Mouse (Mus musculus) midbrain, embryonic 15.5 days (tissue): ENCODE measurements at regions not wholly inside any gene's neighbourhood (a gene's known extent, or its start where the extent isn't known, plus 50 kb on each side); places are given as distances from the start of the nearest gene placed in this dataset.
"Not testable (repeated sequence)": the region's sequence is repeated elsewhere in the genome, so short reads cannot be mapped to it uniquely, and the experiment has no call there.

ENCODE experiments used
- ATAC-seq: fragments of 200-750 bp; cut with Nextera tagmentation; replicated peaks from 2 replicates; pipeline ENCODE4 v1.8.0; 2017; ENCODE audit warnings: moderate TSS enrichment
- H3K27ac ChIP-seq: fragments of 300-500 bp; sonication (generic); 2 replicates; pipeline ENCODE4 v1.5.1; 2015; ENCODE audit warnings: mild to moderate bottlenecking, inconsistent platforms
- H3K27me3 ChIP-seq: fragments of 300-500 bp; sonication (generic); replicated peaks from 2 replicates; pipeline ENCODE4 v1.6.1; 2015; ENCODE audit warnings: inconsistent platforms
- H3K36me3 ChIP-seq: fragments of 300-500 bp; sonication (generic); replicated peaks from 2 replicates; pipeline ENCODE4 v1.6.1; 2015; ENCODE audit warnings: inconsistent platforms
- H3K4me1 ChIP-seq: fragments of 300-500 bp; sonication (generic); 2 replicates; pipeline ENCODE4 v1.6.1; 2015; ENCODE audit warnings: inconsistent platforms
- H3K4me2 ChIP-seq: fragments of 300-500 bp; sonication (generic); 2 replicates; pipeline ENCODE4 v1.6.1; 2015; ENCODE audit warnings: inconsistent platforms, mild to moderate bottlenecking, moderate library complexity
- H3K4me3 ChIP-seq: fragments of 300-500 bp; sonication (generic); 2 replicates; pipeline ENCODE4 v1.5.1; 2015; ENCODE audit warnings: mild to moderate bottlenecking, inconsistent platforms
- H3K9ac ChIP-seq: fragments of 300-500 bp; sonication (generic); 2 replicates; pipeline ENCODE4 v1.6.1; 2015; ENCODE audit warnings: mild to moderate bottlenecking, inconsistent platforms
- H3K9me3 ChIP-seq: fragments of 300-500 bp; sonication (generic); 2 replicates; pipeline ENCODE4 v1.6.1; 2016; ENCODE audit warnings: inconsistent platforms
- WGBS: fragments of 180-500 bp; shearing (Covaris S2); methylation state at CpG from one replicate; pipeline ENCODE4 v1.1.7; 2015; ENCODE audit warnings: mixed read lengths; 5-methylcytosine and 5-hydroxymethylcytosine counted together

DNA sequence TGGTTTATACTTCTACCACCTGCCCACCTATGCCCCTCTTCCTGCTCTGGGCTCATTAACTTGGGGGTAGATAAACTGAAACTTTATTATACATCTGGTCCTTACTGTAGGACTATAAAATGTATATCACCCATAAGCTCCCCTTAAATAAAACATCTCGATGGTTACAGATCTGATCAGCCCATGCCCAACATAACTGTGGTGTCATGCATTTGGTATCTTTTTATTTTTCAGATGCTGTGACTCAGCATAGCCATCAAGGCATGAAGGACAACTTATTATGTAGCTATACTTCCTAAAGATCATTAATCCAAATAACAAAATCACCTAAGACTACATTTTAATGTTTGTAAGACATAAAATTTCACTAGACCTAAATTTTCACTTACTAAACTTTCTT is 761.0 kb downstream of the Cdh11 start:
- no peaks in the 10 kb centered on the region for H3K9me3 ChIP-seq
- WGBS = 86% methylated on average over 1 of the region's 1 CpGs
- no peak overlapping the region for H3K4me2 ChIP-seq
- no peak overlapping the region for H3K27ac ChIP-seq
- ATAC-seq = no peak
- no peaks in the 10 kb centered on the region for H3K36me3 ChIP-seq
- H3K9ac ChIP-seq = no peak overlapping the region
- H3K4me1 ChIP-seq = no peaks in the 10 kb centered on the region
- H3K4me3 ChIP-seq = no peak overlapping the region
- H3K27me3 ChIP-seq = no peaks in the 10 kb centered on the region

DNA sequence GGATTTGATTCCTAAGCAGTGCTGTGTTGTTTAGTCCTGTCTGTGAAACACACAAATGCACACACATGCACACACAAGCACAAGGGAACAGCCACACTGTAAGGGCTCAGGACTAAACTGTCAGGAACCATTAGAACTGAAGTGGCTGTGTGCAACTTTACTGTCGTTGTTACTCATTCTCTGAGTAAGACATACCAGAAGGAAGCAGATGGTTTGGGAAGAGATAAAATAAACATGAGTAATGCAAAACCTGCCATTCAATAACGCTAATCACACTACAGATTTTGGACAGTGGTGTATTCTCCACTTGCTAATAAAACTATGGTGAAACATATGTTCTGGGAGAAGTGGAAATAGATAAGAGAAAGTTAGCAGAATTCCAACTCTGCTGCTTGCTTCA is 767.7 kb downstream of the Cdh11 start:
- Histone ChIP-seq H3K27ac (no peak overlapping the region), H3K9ac (no peak overlapping the region), H3K9me3 (no peaks in the 10 kb centered on the region), H3K36me3 (no peaks in the 10 kb centered on the region), H3K4me1 (no peaks in the 10 kb centered on the region), H3K27me3 (no peaks in the 10 kb centered on the region), H3K4me3 (no peak overlapping the region), H3K4me2 (no peak overlapping the region)
- ATAC-seq = no peak
- 70% methylated on average over 2 of the region's 2 CpGs for WGBS

DNA sequence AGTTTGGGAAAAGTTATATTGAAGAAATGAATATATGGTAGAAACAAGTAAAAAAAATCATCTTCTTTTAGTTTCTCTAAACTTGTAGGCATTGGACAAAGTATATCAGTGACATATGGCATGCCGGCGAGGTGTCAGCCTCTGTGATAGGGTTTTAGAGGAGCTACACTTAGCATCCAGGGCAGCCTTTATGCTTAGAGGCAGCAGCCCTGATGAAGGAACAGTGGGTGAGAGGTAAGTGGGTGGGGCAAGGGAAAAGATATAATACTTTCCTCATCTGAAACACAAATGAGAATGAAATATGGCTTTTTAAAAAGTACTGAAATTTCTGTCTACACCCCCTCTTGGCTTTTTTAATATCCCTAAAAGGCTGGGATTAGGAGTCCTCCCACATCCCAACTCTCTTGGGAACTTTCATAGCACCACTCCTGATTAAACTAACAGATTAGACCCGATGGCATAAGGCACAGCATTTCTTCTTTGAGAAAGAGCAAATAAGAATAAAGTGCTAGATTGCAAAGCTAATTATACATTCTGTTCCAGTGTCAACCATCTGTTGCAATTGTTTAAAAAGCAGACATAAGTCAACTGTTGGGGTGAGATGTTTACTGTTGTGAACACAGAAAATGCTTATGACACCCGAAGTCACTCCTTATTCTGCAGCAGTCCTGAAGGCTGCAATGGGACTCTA is 785.0 kb downstream of the Cdh11 start:
- H3K36me3 ChIP-seq = no peaks in the 10 kb centered on the region
- H3K9me3 ChIP-seq = no peaks in the 10 kb centered on the region
- no peaks in the 10 kb centered on the region for H3K27me3 ChIP-seq
- H3K4me2 ChIP-seq = no peak overlapping the region
- no peak overlapping the region for H3K9ac ChIP-seq
- no peak for ATAC-seq
- 77% methylated on average over 4 of the region's 4 CpGs for WGBS
- no peaks in the 10 kb centered on the region for H3K4me1 ChIP-seq
- H3K4me3 ChIP-seq = no peak overlapping the region
- no peak overlapping the region for H3K27ac ChIP-seq

DNA sequence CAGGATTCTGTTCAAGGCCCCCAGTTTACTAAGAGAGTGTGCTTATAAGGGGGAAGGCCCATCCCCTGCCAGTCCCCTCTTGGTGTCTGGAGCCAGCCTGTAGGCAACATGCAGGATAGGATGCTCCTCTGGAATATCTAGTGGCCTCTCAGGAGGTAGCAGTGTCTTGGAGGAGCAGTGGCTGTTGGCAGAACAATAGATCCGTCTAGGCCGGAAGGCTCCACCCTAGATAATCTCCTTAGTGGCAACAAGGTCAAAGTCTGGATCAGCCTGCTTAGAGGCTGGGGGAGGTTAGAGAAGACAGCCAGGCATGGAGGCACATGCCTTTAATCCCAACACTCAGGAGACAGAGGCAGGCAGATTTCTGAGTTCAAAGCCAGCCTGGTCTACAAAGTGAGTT is 788.7 kb downstream of the Cdh11 start:
- not testable (repeated sequence) for H3K27me3 ChIP-seq, ATAC-seq, H3K4me3 ChIP-seq, H3K27ac ChIP-seq, H3K4me2 ChIP-seq, H3K9ac ChIP-seq, H3K36me3 ChIP-seq, H3K4me1 ChIP-seq, H3K9me3 ChIP-seq
- WGBS = 65% methylated on average over 2 of the region's 2 CpGs

DNA sequence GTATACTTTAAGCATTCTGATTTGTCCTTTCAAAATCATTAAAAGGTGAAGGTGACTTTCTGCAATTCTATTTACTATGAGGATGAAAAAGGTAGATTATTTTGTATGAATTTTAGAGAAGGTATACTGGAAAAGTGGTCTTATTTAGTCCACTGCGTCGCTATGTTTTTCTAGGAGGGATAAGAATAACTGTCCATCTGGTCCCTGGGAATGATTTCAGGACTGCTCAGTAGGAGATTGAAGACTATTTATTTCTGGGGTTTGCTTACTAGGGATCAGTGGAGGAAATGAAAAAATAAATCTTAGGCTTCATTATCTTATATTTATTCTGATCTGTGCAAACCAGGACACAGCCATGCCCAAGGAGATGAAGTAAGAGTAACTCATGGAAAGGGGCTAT is 828.6 kb downstream of the Cdh11 start:
- Histone ChIP-seq H3K27me3 (no peaks in the 10 kb centered on the region), H3K4me3 (no peak overlapping the region), H3K4me2 (no peak overlapping the region), H3K9ac (no peak overlapping the region), H3K36me3 (no peaks in the 10 kb centered on the region), H3K9me3 (no peaks in the 10 kb centered on the region), H3K4me1 (no peaks in the 10 kb centered on the region), H3K27ac (no peak overlapping the region)
- ATAC-seq = no peak
- WGBS = 93% methylated on average over 2 of the region's 2 CpGs

DNA sequence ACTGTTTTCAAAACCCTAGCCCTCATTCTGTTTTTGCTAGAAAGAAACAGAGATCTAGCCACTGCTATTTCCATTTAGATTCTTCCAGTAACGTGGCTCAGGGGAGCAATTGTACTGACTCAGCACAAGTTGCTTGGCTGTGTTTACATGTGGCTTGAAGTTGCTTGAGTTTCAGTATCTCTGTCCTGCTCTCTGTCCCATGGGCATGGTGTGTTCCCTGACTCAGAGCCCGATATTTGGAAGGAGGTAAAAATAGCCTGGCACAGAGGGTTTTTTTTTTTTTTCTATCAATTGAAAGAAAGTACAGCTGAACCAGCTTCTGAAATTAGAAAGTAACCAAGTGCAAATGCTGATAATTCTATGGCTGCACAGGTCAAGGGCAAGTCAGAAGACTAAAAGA is 834.8 kb downstream of the Cdh11 start:
- H3K27ac ChIP-seq = no peak overlapping the region
- no peak overlapping the region for H3K9ac ChIP-seq
- H3K4me2 ChIP-seq = no peak overlapping the region
- no peak overlapping the region for H3K4me3 ChIP-seq
- H3K27me3 ChIP-seq = no peaks in the 10 kb centered on the region
- H3K4me1 ChIP-seq = no peaks in the 10 kb centered on the region
- no peak for ATAC-seq
- H3K9me3 ChIP-seq = no peaks in the 10 kb centered on the region
- H3K36me3 ChIP-seq = no peaks in the 10 kb centered on the region
- WGBS = 59% methylated on average over 2 of the region's 2 CpGs

DNA sequence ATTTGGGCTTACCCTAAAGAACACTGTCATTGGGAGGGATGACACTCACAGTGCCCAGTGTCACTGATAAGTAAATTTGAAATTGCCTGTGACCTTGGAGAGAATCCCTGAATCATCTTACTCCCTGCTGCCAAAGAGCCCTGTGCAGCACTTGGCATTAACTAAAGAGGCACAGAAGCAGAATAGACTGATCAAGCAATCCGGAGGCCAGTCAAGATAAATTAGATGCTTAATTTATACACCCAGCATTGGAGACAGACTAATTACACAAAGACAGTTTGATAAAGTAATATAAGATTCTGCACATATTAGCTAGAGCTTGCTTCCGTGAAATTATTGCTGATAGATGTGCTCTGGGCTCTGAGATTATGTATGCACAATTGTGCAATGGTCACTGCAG is 847.6 kb downstream of the Cdh11 start:
- Histone ChIP-seq H3K4me3 (no peak overlapping the region), H3K4me1 (peaks cover 5% of the 10 kb centered on the region; the same call in 1 of the 2 replicates), H3K36me3 (no peaks in the 10 kb centered on the region), H3K9ac (no peak overlapping the region), H3K27me3 (no peaks in the 10 kb centered on the region), H3K27ac (no peak overlapping the region), H3K4me2 (no peak overlapping the region), H3K9me3 (no peaks in the 10 kb centered on the region)
- 47% methylated on average over 2 of the region's 2 CpGs for WGBS
- ATAC-seq = 0 out of 2 replicates have a peak, but pooled peaks have one; percentile 62

DNA sequence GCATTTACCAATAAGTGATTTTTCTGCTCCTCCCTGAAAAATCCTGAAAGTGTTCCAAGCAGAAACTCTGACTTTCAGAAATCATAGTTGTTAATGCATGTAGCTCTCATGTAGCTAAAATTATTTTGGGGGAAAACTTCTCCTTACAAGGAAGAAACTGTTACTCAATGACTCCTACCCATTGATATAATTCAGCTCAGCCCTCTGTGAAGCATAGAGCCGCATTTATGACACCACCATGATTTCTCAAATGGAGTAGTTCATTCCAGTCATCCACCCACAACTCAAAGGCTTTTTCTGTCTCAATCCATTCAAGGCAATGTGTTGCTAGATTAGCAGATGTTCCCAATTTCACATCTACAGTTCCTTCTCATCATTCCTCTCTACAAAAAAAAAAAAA is 871.8 kb downstream of the Cdh11 start:
- H3K9ac ChIP-seq = no peak overlapping the region
- WGBS = 94% methylated on average over 1 of the region's 1 CpGs
- H3K4me1 ChIP-seq = no peaks in the 10 kb centered on the region
- no peak overlapping the region for H3K4me2 ChIP-seq
- no peak for ATAC-seq
- H3K27ac ChIP-seq = no peak overlapping the region
- H3K36me3 ChIP-seq = no peaks in the 10 kb centered on the region
- no peaks in the 10 kb centered on the region for H3K9me3 ChIP-seq
- H3K27me3 ChIP-seq = no peaks in the 10 kb centered on the region
- no peak overlapping the region for H3K4me3 ChIP-seq
